Mouse (Mus musculus) megakaryocyte, embryonic 14.5 days (primary cell): ENCODE data around the gene Eif2a. TPM values are rescaled to one million over a fixed set of nuclear protein-coding genes. Genes with fewer than 3 reads are reported as not detected.

Experiments used
- H3K27me3 ChIP-seq: replicated peaks from 2 replicates; pipeline ENCODE3; 2012; ENCODE audit warnings: inconsistent platforms
- H3K36me3 ChIP-seq: replicated peaks from 2 replicates; pipeline ENCODE3; 2012; ENCODE audit warnings: low read length, inconsistent platforms, mixed read lengths
- H3K4me1 ChIP-seq: 2 replicates; pipeline ENCODE4 v1.6.1; 2012; ENCODE audit warnings: inconsistent platforms
- H3K4me3 ChIP-seq: replicated peaks from 2 replicates; pipeline ENCODE3; 2012; ENCODE audit warnings: moderate library complexity, mild to moderate bottlenecking, inconsistent platforms
- H3K9me3 ChIP-seq: 2 replicates; pipeline ENCODE4 v1.6.1; 2012; ENCODE audit warnings: inconsistent platforms
- FLI1 ChIP-seq: IDR thresholded peaks from 2 replicates; pipeline ENCODE4 v1.6.1; 2012; ENCODE audit warnings: low read length, inconsistent platforms, mixed read lengths
- GATA1 ChIP-seq: IDR thresholded peaks from 3 replicates; pipeline ENCODE4 v1.6.1; 2012; ENCODE audit warnings: mixed read lengths, low read length, inconsistent platforms, borderline replicate concordance
- polyA plus RNA-seq: library from polyadenylated mRNA; stranded (reverse); fragments of >175 nt; gene quantifications from 2 replicates; pipeline ENCODE4 v1.2.3, GENCODE M21; 2012; ENCODE audit warnings: low replicate concordance; ENCODE audit not compliant: insufficient read depth

The Eif2a gene
- polyA plus RNA-seq, 1 experiment = 3.2 TPM

- TF ChIP-seq FLI1 (no peak), GATA1 (no peak)
- Histone ChIP-seq H3K4me3 (no peak overlapping the region), H3K9me3 (no peaks in the 10 kb centered on the region), H3K36me3 (peaks cover 70% of the 10 kb centered on the region), H3K27me3 (no peaks in the 10 kb centered on the region), H3K4me1 (no peaks in the 10 kb centered on the region)
Observed at GRCm38 (mm10) chr3:58593623-58594022, 68.0 kb downstream of the Eif2a start.

Other genes starting within 250 kb of the Eif2a start
- 8.0 and 14.5 TPM in 2 replicates for gene Tsc22d2, start 111.1 kb upstream of the Eif2a start, polyA plus RNA-seq
- gene Serp1, start 71 bp downstream of the Eif2a start, polyA plus RNA-seq = 47.6 and 71.3 TPM in 2 replicates
- 3.1 and 14.7 TPM in 2 replicates for gene Selenot, start 50.8 kb downstream of the Eif2a start, polyA plus RNA-seq
- not detected in 2 replicates for gene Erich6, start 111.4 kb downstream of the Eif2a start, polyA plus RNA-seq
- gene Siah2, start 166.6 kb downstream of the Eif2a start, polyA plus RNA-seq = 28.3 and 77.4 TPM in 2 replicates